Mouse (Mus musculus) B cell, adult 2 months (primary cell): ENCODE data around the gene Ttc9.

Experiments used
- DNase-seq, 2 experiments: peaks; one replicate each; pipeline ENCODE4 v3.0.0; 2022

Gene Ttc9

DNA sequence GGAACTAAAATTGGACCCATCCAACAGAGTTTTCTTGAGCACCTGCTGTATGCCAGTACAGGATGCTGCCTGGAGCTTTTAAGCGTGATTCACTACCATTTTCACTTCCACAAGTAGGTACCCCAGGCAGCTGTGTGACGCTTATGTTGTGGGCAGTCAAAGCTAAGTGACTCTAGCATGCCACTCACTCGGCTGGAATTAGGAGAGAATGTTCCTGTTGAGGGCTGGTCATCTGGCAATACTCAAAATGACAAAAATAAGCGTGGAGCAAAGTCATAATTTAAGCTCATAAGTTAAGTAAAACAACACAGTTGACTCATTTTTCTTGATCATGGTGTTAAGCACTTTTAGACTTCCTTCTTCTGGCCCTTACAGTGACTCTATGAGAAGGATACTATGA, 31.0 kb downstream of the Ttc9 start:
- DNase-seq, result peak in 1 of 2 experiments; percentile 11

- DNase-seq, result no peak
Observed at GRCm38 (mm10) chr12:81663116-81663515, 32.1 kb downstream of the Ttc9 start.

DNA sequence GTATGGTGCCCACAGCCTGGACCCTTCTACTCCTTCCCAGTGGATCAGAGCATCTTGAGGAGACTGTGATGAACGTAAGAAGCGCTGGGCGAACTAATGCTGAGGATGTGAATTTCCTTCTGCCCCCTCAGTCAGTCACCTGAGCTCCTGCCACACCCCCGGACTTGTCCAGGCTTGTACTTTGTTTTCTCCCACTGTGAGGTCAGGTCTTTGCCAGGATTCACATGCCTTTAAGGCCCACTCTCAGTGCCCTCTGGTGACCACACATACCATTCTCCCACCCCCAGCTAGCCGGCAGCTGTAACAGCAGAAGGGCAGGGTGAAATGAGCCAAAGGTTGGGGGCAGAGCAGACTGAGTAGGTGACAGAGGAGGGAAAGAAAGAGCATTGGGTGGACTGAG, 32.9 kb downstream of the Ttc9 start:
- no peak for DNase-seq

DNA sequence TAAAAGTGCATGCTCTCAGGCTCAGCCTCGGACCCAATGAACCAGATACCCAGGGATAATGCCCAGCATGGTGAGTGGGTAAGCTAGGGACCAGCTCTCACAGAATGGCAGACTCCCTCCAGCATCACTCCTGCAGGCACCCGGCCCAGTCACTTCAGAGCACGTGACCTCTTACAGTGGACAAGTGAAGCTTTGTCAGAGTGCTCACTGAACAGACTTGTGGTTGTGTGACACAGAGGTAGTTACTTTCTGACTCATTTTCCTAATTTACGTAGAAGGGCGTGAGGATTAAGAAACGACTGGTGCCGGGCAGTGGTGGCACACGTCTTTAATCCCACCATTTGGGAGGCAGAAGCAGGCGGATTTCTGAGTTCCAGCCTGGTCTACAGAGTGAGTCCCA, 37.4 kb downstream of the Ttc9 start:
- DNase-seq, result no peak

- DNase-seq, result peak; percentile 34 to 51
Observed at GRCm38 (mm10) chr12:81675557-81675956, 44.5 kb downstream of the Ttc9 start.

DNA sequence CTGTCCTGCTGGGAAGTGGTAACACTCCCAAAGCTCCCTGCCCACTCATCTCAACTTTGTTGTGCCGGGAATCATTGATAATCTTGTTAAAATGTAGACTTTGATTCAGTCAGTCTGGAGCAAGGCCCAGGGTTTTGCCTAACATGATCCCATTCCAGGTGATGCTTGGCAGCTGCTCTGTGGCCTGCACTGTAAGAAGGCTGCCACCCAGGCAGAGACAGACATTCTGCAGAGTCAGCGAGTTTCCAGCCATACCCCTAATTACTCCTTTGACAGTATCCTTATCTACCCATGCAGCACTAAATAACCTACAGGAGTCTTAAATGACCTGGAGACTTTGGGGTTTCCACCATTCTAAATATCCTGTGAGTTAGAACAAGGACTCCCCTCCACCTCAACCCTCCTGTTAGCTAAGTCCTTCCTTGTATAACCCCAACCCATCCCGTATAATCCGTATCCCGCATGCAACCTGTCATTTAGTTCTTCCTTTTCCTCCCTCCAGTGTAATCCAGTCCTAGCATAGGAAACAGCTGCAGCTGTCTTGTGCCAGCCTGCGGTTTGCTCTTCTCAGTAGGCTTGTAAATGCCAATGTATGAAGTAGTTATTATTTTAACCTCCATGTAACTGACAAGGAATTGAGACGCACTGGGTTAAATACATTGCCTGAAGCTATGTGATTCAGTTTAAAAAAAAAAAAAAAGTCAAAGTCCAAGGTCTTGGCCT, 48.9 kb downstream of the Ttc9 start:
- no peak for DNase-seq

- no peak for DNase-seq
Observed at GRCm38 (mm10) chr12:81683395-81683794, 52.3 kb downstream of the Ttc9 start.

- no peak for DNase-seq
Observed at GRCm38 (mm10) chr12:81684096-81684495, 53.0 kb downstream of the Ttc9 start.

DNA sequence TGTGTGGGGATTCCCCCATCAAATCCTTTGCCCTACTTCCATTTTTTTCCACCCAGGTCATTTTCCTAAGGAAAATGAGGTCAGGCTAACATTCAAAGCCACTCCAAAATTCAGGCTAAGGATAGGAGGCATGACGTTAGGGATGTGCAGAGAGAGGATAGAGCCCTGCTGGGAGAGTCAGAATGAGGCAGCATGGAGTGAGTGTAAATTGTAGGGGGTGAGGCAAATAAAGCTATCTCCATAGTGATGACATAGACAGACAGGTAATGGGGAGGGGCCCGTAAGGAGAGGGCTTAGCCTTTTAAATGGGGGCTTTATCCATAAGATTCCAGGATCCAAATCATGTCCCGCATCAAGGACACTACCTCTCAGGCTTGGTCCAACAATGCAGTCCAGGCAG, 54.9 kb downstream of the Ttc9 start:
- DNase-seq, result no peak

DNA sequence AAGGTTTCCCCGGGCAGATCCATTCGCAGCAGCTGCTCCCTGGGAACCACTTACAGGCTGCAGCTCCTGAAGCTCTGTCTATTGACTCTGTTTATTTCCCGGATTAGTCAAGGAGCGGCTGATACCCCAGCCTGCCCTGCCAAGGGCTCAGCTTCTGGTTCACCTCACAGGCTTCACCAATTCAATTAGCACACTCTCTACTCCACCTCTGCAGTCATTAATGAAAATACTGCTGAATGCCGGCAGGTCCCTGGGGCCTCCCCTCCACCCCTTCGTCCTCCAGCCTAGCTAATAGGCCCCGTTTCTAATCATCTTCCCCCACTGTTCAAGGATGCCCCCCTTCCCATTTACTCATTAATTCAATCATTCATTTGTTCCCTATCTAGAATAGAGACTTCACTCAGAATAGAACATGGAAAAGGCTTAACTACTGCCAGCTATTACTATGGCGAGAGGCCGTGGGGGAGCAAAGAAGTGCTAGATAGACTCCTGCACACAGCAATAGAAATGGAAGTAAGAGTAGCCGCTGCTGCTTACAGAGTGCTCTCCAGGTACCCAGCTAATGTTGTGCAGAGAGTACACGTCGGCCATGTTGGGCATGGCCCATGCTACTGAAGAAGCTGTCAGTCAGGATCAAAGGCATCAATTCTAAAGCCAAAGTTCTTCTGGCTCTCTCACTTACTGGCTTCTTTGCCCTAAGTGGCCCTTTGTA, 55.5 kb downstream of the Ttc9 start:
- DNase-seq, result no peak

GRCm38 (mm10) chr12:81687873-81688272, 56.8 kb downstream of the Ttc9 start:
- no peak for DNase-seq

- DNase-seq, result no peak
Observed at GRCm38 (mm10) chr12:81688537-81688936, 57.5 kb downstream of the Ttc9 start.

- no peak for DNase-seq
Observed at GRCm38 (mm10) chr12:81689505-81690056, 58.5 kb downstream of the Ttc9 start.

- DNase-seq, result no peak
Observed at GRCm38 (mm10) chr12:81690111-81690510, 59.1 kb downstream of the Ttc9 start.

- DNase-seq, result no peak
Observed at GRCm38 (mm10) chr12:81690751-81691150, 59.7 kb downstream of the Ttc9 start.

DNA sequence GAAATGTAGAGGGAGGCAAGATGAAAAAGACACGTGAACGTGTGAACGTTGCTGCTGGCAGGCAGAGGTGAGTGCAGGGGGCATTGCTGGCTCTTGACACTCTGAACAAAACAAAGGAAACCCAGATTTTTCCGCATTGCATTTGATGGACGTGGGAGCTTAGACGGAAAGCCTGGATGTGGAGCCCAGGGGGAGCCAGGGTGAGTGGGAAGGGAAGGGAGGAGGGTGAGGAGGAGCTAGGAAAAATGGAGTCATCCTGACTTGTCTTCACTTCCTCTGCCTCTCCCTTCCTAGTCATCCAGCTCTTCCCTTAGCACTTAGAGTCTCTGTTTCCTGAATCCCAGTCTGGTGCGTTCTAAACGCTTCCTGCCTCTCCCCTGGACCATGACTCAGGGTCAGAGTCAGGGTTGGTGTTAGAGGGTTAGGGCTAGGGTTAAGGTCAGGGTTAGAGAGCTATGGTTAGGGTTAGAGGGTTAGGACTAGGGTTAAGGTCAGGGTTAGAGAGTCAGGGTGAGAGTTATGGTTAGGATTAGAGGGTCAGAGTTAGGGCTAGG, 60.2 kb downstream of the Ttc9 start:
- no peak for DNase-seq

DNA sequence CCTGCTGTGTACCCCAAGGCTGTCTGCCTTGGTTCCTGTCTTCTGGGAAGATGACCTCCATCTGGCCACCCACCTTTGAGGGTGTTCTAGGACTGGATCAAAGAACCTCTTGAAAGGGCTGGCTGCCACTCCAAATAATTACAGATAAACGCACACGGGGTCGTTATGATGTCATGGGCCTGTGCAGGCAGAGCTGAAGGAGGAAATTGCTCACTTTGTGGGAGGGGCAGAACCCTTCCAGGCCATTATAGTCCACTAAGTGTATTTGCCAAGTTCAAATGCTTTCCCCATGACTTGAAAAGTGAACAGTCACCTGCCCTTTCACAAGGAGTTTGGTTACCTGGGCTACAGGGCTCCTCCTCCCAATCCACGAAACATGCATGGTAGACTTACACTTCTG, 67.0 kb downstream of the Ttc9 start:
- no peak for DNase-seq

- DNase-seq, result no peak
Observed at GRCm38 (mm10) chr12:81702903-81703302, 71.9 kb downstream of the Ttc9 start.

DNA sequence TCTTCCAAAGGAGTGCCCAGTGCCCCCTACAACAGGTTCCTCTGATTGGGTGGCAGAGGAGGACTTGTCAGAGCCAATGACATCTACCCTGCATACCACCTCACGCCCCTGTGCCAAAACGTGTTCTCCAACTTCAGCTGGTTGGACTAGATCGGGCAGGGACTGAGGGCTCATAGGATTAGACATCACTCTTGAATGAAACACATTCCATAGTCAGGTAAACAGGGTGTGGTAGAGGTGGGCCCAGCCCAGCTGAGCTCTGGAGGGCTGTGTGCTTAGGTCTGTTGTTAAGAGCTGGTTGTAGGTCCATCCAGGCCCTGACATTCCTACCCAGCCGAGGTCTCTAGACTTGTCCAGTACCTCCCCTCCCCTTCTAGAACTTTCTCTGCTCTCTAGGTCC, 81.6 kb downstream of the Ttc9 start:
- DNase-seq, result no peak
